Mouse (Mus musculus): ENCODE measurements around the gene Adam1b. TPM values are rescaled to one million over a fixed set of nuclear protein-coding genes. Genes with fewer than 3 reads are reported as not detected.
"Not testable (repeated sequence)": the region's sequence is repeated elsewhere in the genome, so short reads cannot be mapped to it uniquely, and the experiment has no call there.

The Adam1b gene
- polyA plus RNA-seq, 1 experiment = not detected

DNA sequence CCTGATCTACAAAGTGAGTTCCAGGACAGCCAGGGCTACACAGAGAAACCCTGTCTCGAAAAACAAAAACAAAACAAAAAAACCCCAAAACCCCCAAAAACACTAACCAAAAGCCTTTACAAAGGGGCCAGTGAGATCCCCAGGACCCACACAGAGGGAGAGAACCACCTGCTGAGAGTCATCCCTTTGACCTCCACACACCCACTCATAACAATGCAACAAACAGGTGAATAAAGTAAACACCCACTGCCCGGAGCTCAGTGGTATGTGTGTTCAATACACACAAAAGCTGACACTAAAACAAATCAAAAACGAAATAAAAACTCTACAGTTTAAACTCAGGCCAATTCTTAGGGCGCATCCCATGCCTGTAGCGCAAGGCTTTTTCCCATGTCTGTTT is 36.8 kb upstream of the Adam1b start:
- WGBS = 88% methylated on average over 5 of the region's 5 CpGs
- Histone ChIP-seq H3K4me3 (ENCODE audit: insufficient read depth, low read depth, low read length) (no peak overlapping the region), H3K27ac (ENCODE audit: insufficient read depth, low read depth, low read length) (no peak overlapping the region)

DNA sequence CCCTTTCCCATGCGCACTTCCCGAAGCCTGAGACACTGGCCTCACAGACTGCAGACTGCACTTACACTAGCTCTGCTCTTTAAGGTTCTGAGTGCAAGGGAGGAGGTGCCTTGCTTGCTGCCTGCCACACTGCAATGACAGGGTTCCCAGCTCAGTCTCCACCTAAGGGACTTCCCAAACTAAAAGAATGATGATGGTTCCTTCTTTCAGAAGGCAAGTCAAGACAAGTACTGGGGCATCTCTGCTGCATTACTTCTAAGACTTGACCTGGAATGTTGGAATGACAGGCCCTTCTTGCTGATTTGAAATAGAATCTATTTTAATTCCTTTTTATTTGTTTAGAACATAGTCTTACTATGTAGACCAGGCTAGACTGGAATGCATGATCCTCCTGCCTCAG is 34.4 kb upstream of the Adam1b start:
- TF ChIP-seq CTCF (IDR thresholded peaks at IDR 0.05; ENCODE audit: insufficient read depth, low read depth, low read length) = no peak
- TF ChIP-seq POLR2A (IDR thresholded peaks at IDR 0.05; ENCODE audit: insufficient read depth, low read depth, low read length) = no peak
- Histone ChIP-seq H3K4me3 (ENCODE audit: insufficient read depth, low read depth, low read length) (no peak overlapping the region), H3K4me1 (ENCODE audit: control insufficient read depth, insufficient read depth, low read length) (peaks cover 5% of the 10 kb centered on the region; the same call in 1 of the 2 replicates), H3K27ac (ENCODE audit: insufficient read depth, low read depth, low read length) (no peak overlapping the region)
- 58% methylated on average over 2 of the region's 2 CpGs for WGBS

More for the DNA sequence above, 36.8 kb upstream of the Adam1b start:
- peaks cover 16% of the 10 kb centered on the region for H3K4me1 ChIP-seq (ENCODE audit: control insufficient read depth, insufficient read depth, low read length)
- TF ChIP-seq CTCF (IDR thresholded peaks at IDR 0.05; ENCODE audit: insufficient read depth, low read depth, low read length) (no peak), POLR2A (IDR thresholded peaks at IDR 0.05; ENCODE audit: insufficient read depth, low read depth, low read length) (no peak)

DNA sequence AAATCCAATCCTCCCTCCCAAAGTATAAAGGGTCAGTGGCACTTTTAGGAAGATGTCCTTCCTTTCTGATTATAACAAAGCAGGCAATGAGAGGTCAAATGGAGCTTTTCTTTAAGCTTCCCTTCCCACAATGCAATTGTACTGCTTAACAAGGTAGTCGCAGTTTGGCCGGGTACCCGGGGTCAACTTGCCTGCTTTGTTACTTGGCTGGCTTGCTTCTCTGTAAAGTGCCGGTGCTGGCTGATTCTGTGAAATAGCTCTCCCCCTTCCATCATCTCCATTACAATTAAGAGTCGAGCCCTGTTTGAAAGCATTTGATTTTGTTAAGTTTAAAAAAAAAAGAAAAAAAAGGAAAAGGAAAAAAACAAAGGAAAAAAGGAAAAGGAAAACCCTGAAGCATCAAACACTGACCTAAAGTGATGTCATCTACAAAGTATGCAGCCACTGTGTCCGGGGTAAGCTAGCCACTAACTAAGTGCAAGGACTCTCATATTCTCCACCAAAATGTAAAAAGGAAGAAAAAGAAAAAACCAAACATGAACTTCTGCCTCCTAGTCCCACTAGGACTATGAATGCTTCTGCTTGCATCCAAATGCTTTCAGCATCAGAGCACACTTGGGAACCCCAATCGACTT is 33.8 kb upstream of the Adam1b start:
- WGBS = 24% methylated on average over 7 of the region's 7 CpGs
- TF ChIP-seq POLR2A (IDR thresholded peaks at IDR 0.05; ENCODE audit: insufficient read depth, low read depth, low read length) (no peak), CTCF (IDR thresholded peaks at IDR 0.05; ENCODE audit: insufficient read depth, low read depth, low read length) (no peak)

DNA sequence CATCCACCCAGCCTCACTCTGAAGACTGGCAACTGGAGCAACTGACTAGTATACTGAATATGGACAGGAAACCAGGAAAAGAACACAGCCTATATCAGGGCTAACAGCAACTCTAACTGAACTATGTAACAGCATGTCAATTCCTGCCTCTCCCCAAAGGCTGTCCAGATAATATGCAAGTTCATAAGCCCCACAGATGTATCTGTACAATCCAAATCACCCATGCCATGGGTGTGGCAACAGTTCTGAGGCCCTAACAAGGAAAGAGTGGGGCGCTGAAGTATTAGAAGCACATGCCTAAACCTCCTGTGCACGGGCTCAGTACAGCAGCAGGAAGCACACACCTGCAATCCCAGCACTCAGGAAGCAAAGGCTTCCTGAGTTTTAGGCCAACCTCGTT is 31.9 kb upstream of the Adam1b start:
- H3K4me3 ChIP-seq (ENCODE audit: insufficient read depth, low read depth, low read length) = no peak overlapping the region
- 86% methylated on average over 3 of the region's 3 CpGs for WGBS
- no peaks in the 10 kb centered on the region for H3K4me1 ChIP-seq (ENCODE audit: control insufficient read depth, insufficient read depth, low read length)
- TF ChIP-seq CTCF (IDR thresholded peaks at IDR 0.05; ENCODE audit: insufficient read depth, low read depth, low read length) = no peak
- TF ChIP-seq POLR2A (IDR thresholded peaks at IDR 0.05; ENCODE audit: insufficient read depth, low read depth, low read length) = no peak
- H3K27ac ChIP-seq (ENCODE audit: insufficient read depth, low read depth, low read length) = no peak overlapping the region

More for the DNA sequence above, 33.8 kb upstream of the Adam1b start:
- no peak overlapping the region for H3K27ac ChIP-seq (ENCODE audit: insufficient read depth, low read depth, low read length)
- H3K4me3 ChIP-seq (ENCODE audit: insufficient read depth, low read depth, low read length) = no peak overlapping the region
- peaks cover 2% of the 10 kb centered on the region; the same call in 1 of the 2 replicates for H3K4me1 ChIP-seq (ENCODE audit: control insufficient read depth, insufficient read depth, low read length)

DNA sequence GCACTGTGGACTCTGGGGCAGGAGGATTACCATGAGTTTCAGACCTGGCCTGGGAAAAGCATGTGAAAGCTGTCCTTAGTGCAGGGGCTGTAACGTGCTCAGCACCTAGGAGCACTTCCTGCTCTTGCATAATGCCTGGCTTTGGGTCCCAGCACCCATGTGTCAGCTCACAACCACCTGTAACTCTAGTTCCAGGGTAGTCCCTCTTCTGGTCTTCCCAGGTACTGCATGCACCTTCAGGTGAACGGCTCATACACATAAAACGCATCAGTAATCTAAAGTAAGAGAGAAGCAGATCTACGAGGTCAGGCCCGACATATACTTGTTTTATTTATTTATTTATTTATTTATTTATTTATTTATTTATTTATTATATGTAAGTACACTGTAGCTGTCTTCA is 31.3 kb upstream of the Adam1b start:
- WGBS = 90% methylated on average over 5 of the region's 5 CpGs
- TF ChIP-seq POLR2A (IDR thresholded peaks at IDR 0.05; ENCODE audit: insufficient read depth, low read depth, low read length) (no peak), CTCF (IDR thresholded peaks at IDR 0.05; ENCODE audit: insufficient read depth, low read depth, low read length) (no peak)
- no peaks in the 10 kb centered on the region for H3K4me1 ChIP-seq (ENCODE audit: control insufficient read depth, insufficient read depth, low read length)
- no peak overlapping the region for H3K27ac ChIP-seq (ENCODE audit: insufficient read depth, low read depth, low read length)
- no peak overlapping the region for H3K4me3 ChIP-seq (ENCODE audit: insufficient read depth, low read depth, low read length)

DNA sequence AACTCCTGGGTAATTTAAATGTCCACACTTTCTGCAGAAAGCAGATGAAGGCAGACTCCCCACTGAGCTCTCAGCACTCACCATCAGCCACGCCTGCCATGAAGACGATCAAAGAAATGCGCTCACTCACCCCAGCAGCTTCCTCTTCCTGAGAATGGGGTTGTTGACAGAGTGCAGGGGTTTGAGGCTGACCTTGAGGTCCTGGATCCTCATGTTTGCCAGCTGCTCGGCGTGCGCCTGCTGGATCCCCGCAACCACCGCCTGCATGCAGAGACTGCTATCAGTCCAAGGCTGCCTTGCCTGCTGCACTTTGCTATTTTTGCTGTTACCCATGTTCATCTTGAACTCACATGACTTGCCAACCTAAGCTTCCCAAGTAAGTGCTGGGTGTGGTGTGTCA is 23.7 kb upstream of the Adam1b start:
- H3K4me3 ChIP-seq (ENCODE audit: insufficient read depth, low read depth, low read length) = no peak overlapping the region
- no peaks in the 10 kb centered on the region for H3K4me1 ChIP-seq (ENCODE audit: control insufficient read depth, insufficient read depth, low read length)
- 83% methylated on average over 8 of the region's 8 CpGs for WGBS
- TF ChIP-seq CTCF (IDR thresholded peaks at IDR 0.05; ENCODE audit: insufficient read depth, low read depth, low read length) (no peak), POLR2A (IDR thresholded peaks at IDR 0.05; ENCODE audit: insufficient read depth, low read depth, low read length) (no peak)
- H3K27ac ChIP-seq (ENCODE audit: insufficient read depth, low read depth, low read length) = no peak overlapping the region

DNA sequence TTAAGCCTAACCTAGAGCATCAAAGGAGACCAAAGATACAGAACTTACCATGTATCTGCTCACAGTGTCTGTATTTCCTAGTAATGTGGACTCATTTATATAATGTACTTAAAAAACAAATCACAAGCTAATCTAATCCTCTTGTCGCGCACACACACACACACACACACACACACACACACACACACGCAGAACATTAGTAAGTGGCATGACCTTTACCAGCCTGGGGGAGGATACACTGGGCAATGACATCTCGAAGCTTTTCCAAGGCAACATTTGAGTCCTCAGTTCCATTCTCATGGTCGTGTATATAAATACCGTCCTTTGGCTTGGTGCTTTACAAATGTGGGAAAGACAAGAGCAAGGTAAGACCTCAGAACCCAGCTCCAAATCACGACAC is 23.3 kb upstream of the Adam1b start:
- Histone ChIP-seq H3K27ac (ENCODE audit: insufficient read depth, low read depth, low read length) (no peak overlapping the region), H3K4me1 (ENCODE audit: control insufficient read depth, insufficient read depth, low read length) (no peaks in the 10 kb centered on the region), H3K4me3 (ENCODE audit: insufficient read depth, low read depth, low read length) (no peak overlapping the region)
- WGBS = 83% methylated on average over 7 of the region's 7 CpGs
- TF ChIP-seq POLR2A (IDR thresholded peaks at IDR 0.05; ENCODE audit: insufficient read depth, low read depth, low read length) = no peak
- no peak for TF ChIP-seq CTCF (IDR thresholded peaks at IDR 0.05; ENCODE audit: insufficient read depth, low read depth, low read length)

DNA sequence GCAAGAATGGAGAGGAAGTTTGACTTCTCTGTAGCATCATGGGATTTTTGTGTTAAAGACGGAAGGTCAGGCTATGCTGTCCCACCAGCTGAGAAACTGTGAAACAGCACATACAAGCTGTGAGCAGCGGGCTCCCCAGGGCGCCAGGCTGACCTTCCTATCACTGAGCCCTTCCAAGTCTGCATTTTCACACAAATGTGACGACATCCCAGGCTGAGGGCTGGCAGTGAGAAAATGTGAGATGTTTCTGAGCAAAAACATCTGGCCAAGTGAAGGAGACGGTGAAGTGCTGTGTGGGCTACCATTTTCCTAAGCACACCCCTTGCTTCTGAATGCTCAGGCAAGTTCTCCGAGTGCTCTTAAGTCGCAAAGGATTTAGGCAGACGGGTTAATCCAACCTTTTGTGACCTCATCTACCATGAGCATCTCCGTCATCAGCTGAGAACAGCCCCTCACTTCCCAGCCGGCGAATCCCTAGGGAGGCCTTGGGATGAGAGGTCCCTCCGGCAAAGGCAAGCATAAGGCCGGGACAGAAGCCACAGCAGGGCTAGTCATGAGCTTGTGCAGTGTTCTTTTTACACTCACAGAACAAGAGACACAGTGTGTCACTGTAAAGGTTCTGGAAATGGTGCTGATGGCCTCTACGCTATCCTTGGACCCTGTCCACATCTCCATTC is 22.7 kb upstream of the Adam1b start:
- Histone ChIP-seq H3K4me1 (ENCODE audit: control insufficient read depth, insufficient read depth, low read length) (no peaks in the 10 kb centered on the region), H3K4me3 (ENCODE audit: insufficient read depth, low read depth, low read length) (no peak overlapping the region), H3K27ac (ENCODE audit: insufficient read depth, low read depth, low read length) (no peak overlapping the region)
- 87% methylated on average over 14 of the region's 14 CpGs for WGBS
- no peak for TF ChIP-seq CTCF (IDR thresholded peaks at IDR 0.05; ENCODE audit: insufficient read depth, low read depth, low read length)
- no peak for TF ChIP-seq POLR2A (IDR thresholded peaks at IDR 0.05; ENCODE audit: insufficient read depth, low read depth, low read length)

DNA sequence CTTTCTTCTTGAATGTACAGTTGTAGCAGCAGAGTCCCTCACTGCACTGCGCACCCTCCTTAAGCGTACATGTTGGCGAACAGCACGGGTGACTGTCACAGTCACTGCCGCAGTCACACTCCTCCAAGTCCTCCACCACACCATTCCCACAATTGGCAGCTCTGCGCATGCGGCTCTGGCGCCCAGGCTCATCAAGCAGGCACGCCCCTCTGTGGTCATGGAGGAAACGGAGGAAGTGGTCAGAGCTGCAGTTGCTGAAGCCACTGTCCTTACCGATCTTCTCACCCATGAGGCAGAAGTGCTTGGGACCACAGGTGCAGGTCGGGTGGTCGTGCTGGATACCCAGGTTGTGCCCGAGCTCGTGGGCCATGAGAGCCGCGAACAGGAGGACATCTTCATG is 16.5 kb upstream of the Adam1b start:
- not testable (repeated sequence) for H3K4me1 ChIP-seq (ENCODE audit: control insufficient read depth, insufficient read depth, low read length); H3K4me3 ChIP-seq (ENCODE audit: insufficient read depth, low read depth, low read length); H3K27ac ChIP-seq (ENCODE audit: insufficient read depth, low read depth, low read length)
- WGBS = 93% methylated on average over 11 of the region's 17 CpGs
